Mouse (Mus musculus) Patski (cell line): ENCODE measurements around the gene Tmc4. TPM values are rescaled to one million over a fixed set of nuclear protein-coding genes. Genes with fewer than 3 reads are reported as not detected.

Experiments
- ATAC-seq: fragments of 100-300 bp; one replicate; pipeline ENCODE4 v1.8.0; 2021
- CTCF ChIA-PET: fragments of 350-600 bp; sonication (Branson Sonifier 250); formaldehyde crosslinking; loops from one replicate; lab custom pipeline; 2022; ENCODE audit warnings: inconsistent platforms; lab: Charles Lee
- POLR2A ChIA-PET: fragments of 350-600 bp; sonication (Branson Sonifier 250); formaldehyde crosslinking; loops from one replicate; lab custom pipeline; 2022; ENCODE audit warnings: antibody characterized with exemption, inconsistent platforms; lab: Charles Lee
- DNase-seq: peaks from one replicate; pipeline ENCODE4 v3.0.0-alpha.2; 2011; ENCODE audit warnings: low read depth, low spot score
- H3K27me3 ChIP-seq: fragments of 371-371 bp; one replicate; pipeline ENCODE4 v1.5.1; 2021
- CTCF ChIP-seq: fragments of 100-300 bp; IDR thresholded peaks from one replicate; pipeline ENCODE4 v1.5.1; 2021
- in situ Hi-C: fragments of 300-500 bp; cut with MboI; formaldehyde crosslinking; loops from 3 replicates; pipeline ENCODE4 v1.11.1; 2018; ENCODE audit warnings: low pct_unique_long_range_greater_than_20kb, mixed read lengths
- polyA plus RNA-seq: library from polyadenylated mRNA; unstranded; gene quantifications from one replicate; pipeline ENCODE4 v1.2.3, GENCODE M21; 2021

The Tmc4 gene
- polyA plus RNA-seq, 1 experiment from 2014 or later, result 2.4 TPM

DNA sequence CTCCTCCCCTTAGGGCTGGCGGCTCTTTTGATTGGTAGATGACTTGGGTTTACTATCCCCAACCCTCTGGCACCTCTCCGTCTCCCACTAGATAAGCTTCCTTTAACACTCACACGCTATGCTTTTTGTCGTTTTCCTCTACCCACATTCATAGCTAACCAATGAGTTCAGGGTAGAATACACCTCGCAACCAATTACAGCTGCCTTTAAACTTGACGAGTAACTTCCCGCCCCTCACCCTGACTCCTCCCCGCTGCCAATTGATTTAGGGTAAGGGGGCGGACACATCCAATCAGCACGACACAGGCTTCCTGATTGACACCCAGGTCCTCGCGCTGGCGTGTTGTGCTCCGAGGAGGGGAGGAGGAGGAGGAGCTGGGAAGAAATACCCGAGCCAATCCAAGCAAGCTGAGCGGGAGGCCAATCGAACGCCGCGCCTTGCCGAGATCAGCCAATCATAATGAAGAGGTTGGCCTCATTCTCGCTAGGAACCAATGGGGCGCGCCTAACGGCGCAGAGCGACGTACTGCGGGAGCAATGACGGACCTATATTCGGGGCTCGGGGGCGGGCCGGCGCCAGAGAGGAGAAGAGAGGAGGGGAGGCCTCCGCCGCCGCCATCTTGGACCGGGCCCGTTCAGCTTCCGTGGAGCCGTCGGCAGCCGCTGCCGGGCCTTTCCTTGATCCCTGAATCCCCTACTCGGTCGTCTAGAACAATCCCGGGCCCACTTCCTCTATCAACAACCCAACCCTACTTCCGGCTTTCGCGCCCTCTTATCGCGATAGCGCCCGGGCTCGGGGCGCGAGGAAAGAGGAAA lies 32.5 kb downstream of the Tmc4 start, which contains the start of gene Cnot3:
Gene Cnot3, plus strand, starts transcription at position 597 of the 816 bp plus-strand sequence.
- CTCF ChIA-PET, result interaction anchor here (0.8 to 3.5 kb wide), 6 partner anchors 11 to 43 kb away, joined by 3 to 15 read pairs (median 4); partner anchors contain the start of gene Ndufa3

DNA sequence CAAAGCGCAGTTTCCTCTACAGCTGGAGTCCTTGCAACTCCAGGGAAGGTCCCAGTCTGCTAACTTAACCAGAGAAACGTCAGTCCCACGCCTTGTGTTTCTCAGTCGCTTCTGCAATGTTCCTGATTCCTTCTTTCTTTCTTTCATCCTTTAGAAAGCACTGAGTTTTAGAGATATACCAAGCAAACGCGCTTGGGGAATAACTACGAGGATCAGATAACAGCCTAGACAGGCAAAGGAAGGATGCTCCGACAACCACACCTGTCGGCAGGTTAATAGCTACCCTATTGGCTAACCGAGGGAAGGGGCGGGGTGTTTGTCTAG lies 33.0 kb downstream of the Tmc4 start:
- no peaks in the 10 kb centered on the region for H3K27me3 ChIP-seq
- CTCF ChIA-PET, result interaction anchor here (0.8 to 3.5 kb wide), 3 partner anchors 11 to 21 kb away, joined by 3 to 15 read pairs (median 5); no protein-coding TSS in a partner anchor
- in situ Hi-C loops, result no loop called here
- ATAC-seq (no peak), DNase-seq (no peak)
- no peak for TF ChIP-seq CTCF
- POLR2A ChIA-PET, result interaction anchor here (1.5 to 1.9 kb wide), 2 partner anchors 14 to 19 kb away, joined by 7 to 10 read pairs; no protein-coding TSS in a partner anchor

More for the DNA sequence above, 32.5 kb downstream of the Tmc4 start, which contains the start of gene Cnot3:
- DNase-seq (peak; percentile 98), ATAC-seq (peak; percentile 98)
- no peaks in the 10 kb centered on the region for H3K27me3 ChIP-seq
- TF ChIP-seq CTCF, result no peak
- in situ Hi-C loops, result no loop called here
- POLR2A ChIA-PET, result interaction anchor here (0.7 to 2.0 kb wide), 11 partner anchors 8 to 197 kb away, joined by 3 to 10 read pairs (median 5); partner anchors contain the start of genes Mboat7 and Tsen34

DNA sequence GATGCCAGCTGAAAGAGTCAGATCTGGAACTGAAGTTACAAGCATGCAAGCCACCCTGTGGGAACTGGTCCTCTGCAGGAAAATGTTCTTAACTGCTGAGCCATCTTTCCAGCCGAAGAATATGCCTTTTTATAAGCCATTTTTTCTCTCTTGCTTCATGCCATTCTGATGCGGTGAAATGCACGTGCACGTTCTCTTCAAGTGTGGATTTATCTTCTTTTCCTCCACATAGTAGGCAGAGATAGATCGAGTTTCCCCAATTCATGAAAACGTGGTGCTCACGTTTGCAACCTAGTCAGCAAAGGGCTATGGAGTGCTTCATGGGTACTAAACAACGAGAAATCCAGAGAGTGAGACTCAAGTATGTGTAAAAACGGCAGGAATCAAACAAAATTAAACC lies 33.5 kb downstream of the Tmc4 start:
- no peak for TF ChIP-seq CTCF
- ChIA-PET POLR2A (interaction anchor here (1.4 to 1.9 kb wide), 3 partner anchors 9 to 20 kb away, joined by 4 to 10 read pairs (median 4); partner anchors contain the start of genes Prpf31 and Tfpt), CTCF (interaction anchor here (1.2 to 3.5 kb wide), 3 partner anchors 10 to 22 kb away, joined by 3 to 15 read pairs (median 5); partner anchors contain the start of gene Leng1)
- H3K27me3 ChIP-seq, result no peaks in the 10 kb centered on the region
- in situ Hi-C loops, result no loop called here
- DNase-seq, result no peak
- ATAC-seq, result no peak

DNA sequence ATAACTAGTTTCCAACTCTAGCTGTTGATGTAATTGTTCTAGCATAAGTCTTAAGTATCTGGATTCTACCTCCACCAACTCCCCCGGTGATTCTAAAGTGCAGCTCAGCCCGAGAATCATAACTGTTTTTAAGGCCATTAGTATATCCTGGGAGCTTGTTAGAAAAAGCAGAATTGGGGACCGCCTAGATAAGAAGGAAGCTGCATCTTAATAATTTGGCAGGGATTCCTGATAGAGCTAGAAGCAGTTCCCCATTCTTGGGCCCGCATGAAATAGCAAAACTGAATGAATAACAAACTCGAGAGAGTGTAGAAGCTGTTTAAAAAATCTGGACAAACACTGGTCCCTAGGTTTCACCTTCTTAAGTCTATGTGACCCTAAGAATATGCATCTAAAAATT lies 33.9 kb downstream of the Tmc4 start:
- H3K27me3 ChIP-seq, result no peaks in the 10 kb centered on the region
- no peak for DNase-seq
- TF ChIP-seq CTCF, result no peak
- in situ Hi-C loops, result no loop called here
- CTCF ChIA-PET, result interaction anchor here (1.2 to 3.5 kb wide), 2 partner anchors 10 to 22 kb away, joined by 3 to 15 read pairs; partner anchors contain the start of gene Leng1
- ATAC-seq, result no peak
- POLR2A ChIA-PET, result interaction anchor here (1.4 to 1.5 kb wide), 2 partner anchors 8 to 13 kb away, joined by 4 read pairs; partner anchors contain the start of genes Prpf31 and Tfpt

DNA sequence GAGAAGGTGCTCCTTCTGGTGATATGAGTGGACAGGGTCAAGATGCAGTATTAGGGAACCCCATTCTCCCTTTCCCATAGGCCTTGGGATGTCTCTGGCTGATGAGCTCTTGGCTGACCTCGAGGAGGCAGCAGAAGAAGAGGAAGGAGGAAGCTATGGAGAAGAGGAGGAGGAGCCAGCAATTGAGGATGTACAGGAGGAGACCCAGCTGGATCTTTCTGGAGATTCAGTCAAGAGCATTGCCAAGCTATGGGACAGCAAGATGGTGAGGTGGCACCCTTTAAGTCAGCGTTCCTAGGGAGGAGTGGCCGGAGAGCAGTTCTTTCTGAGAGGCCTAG lies 46.9 kb downstream of the Tmc4 start:
- H3K27me3 ChIP-seq, result no peaks in the 10 kb centered on the region
- ChIA-PET CTCF (no interaction called here), POLR2A (interaction anchor here (1.2 to 1.4 kb wide), 2 partner anchors 13 to 20 kb away, joined by 3 to 4 read pairs; no protein-coding TSS in a partner anchor)
- DNase-seq, result no peak
- TF ChIP-seq CTCF, result no peak
- ATAC-seq, result no peak
- in situ Hi-C loops, result no loop called here

DNA sequence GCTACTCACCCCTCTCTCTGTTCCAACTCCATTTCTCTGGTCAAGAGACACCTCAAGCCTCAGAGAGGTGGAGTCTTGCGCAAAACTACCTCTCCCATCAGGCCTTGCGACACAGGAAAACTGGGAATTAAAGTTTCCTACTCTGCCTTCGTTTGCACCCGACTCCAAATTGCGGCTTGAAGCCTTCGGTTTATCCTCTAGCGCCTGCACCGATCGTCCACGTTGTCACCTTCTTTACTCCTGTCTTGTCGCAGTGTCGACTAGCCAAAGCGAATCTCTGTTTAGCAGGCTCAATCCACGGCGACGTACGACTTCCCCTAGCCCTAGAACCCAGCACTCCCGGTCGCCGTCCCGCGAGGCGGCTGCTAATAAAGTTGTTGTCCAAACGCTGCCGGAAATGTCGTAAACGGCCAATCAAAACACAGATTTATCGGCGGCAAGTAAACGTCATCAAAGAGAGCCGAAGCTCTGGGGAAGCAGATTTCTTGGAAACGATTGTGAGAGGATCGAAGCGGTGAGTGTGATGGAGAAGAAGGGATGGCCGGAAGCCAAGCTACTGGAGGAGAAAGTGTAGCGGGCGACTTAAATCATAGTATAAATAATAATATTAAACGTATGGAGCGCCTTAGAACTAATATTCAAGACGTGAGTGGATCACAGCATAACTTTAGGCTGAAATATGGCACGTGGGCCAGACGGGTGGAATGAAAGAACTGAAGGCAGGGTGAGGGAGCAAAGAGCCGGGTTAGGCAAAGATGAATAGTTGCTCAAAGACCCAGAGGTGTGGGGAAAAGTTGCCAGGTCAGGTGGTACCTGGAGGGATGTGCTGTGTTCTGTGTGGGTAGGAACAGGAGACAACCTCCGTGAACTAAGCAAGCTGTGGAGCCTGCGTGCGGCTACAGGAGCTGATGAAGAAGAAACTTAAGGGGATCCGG lies 47.5 kb downstream of the Tmc4 start, which contains the start of the genes Tfpt and Prpf31:
Gene Tfpt, minus strand, starts transcription at position 387 of the 935 bp plus-strand sequence.
Gene Prpf31, plus strand, starts transcription at position 443 of the 935 bp plus-strand sequence.
- ATAC-seq (peak; percentile 78), DNase-seq (peak; percentile 76)
- ChIA-PET CTCF (no interaction called here), POLR2A (interaction anchor here (1.2 to 1.4 kb wide), 2 partner anchors 14 to 20 kb away, joined by 3 to 4 read pairs; no protein-coding TSS in a partner anchor)
- in situ Hi-C loops, result no loop called here
- H3K27me3 ChIP-seq, result no peaks in the 10 kb centered on the region
- TF ChIP-seq CTCF, result no peak

DNA sequence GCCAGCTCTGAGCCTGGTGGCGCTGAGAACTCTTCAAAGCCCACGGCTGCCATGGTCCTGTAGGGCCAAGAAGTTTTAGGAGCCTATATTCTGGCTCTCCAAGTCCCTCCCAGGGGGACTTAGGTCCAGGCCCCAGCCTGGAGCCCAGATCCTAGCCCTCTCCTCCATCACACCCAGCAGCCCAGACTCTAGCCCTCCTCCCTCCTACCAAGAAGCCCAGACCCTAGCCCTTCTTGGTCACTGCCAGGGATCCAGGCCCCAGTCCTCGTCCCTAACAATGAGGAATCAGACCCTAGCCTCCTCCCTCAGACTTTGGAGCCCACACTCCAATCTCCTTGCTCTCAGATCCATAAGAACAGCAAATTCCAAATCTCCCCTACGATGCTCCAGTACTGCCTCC lies 48.3 kb downstream of the Tmc4 start:
- in situ Hi-C loops, result no loop called here
- ATAC-seq (no peak), DNase-seq (no peak)
- POLR2A ChIA-PET, result no interaction called here
- CTCF ChIA-PET, result no interaction called here
- no peak for TF ChIP-seq CTCF
- H3K27me3 ChIP-seq, result no peaks in the 10 kb centered on the region

DNA sequence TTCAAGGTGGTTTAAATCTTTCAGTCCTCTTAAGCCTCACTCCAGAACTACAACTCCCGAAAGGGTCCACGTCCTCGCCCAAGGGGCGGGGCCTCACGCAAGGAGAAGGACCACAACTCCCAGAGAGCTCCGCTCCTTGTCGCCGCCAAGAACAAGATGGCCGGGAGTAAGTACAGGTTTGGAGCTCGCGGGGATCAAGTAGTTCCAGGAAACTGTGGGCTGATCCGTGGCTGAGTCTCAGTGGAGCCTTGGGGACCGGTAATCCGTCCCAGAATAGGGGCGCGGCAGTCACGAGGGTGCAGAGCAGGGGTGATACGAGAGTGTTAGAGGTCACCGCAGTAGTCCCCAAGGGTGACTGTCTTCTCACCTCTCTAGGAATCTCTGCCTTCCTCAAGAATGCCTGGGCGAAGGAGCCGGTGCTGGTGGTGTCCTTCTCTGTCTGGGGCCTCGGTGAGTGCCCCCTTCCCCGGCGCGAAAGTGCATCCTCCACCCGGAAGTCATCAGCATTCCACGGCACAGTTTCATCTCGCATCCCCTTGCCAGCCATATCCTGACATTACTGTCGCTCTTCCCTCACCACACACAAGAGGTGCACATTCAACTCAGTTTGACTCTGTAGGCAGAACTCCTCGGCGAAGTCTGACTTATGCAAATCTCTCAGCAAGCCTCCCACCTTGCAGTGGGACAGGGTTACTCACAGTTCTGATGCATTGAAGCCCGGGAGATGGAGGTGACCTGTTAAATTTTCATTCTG lies 59.9 kb downstream of the Tmc4 start, which contains the start of gene Ndufa3:
Gene Ndufa3, plus strand, starts transcription at position 132 of the 754 bp plus-strand sequence.
- no peaks in the 10 kb centered on the region for H3K27me3 ChIP-seq
- in situ Hi-C loops, result no loop called here
- POLR2A ChIA-PET, result interaction anchor here (0.7 to 1.2 kb wide), 4 partner anchors 8 to 11 kb away, joined by 3 to 4 read pairs (median 3); no protein-coding TSS in a partner anchor
- peak; percentile 99 for ATAC-seq
- no peak for TF ChIP-seq CTCF
- DNase-seq, result peak; percentile 58
- CTCF ChIA-PET, result interaction anchor here (1.0 to 2.3 kb wide), 12 partner anchors 10 to 285 kb away, joined by 3 to 18 read pairs (median 4); no protein-coding TSS in a partner anchor
